Mouse (Mus musculus): ENCODE results near the gene Dmp1.

GRCm38 (mm10) chr5:104224750-104225149 is 22.3 kb downstream of the Dmp1 start:
- no peak for TF ChIP-seq POLR2A (IDR thresholded peaks at IDR 0.05; ENCODE audit: borderline replicate concordance, extremely low read depth, low read depth, low read length)
- no peak for TF ChIP-seq CTCF (IDR thresholded peaks at IDR 0.05; ENCODE audit: insufficient read depth, low read length)
